Mouse (Mus musculus): ENCODE measurements at regions not wholly inside any gene's neighbourhood (a gene's known extent, or its start where the extent isn't known, plus 50 kb on each side); places are given as distances from the start of the nearest gene placed in this dataset.
"Not testable (repeated sequence)": the region's sequence is repeated elsewhere in the genome, so short reads cannot be mapped to it uniquely, and the experiment has no call there.

GRCm38 (mm10) chr13:44454136-44454535 is 275.1 kb upstream of the Jarid2 start:
- DNase-seq (ENCODE audit: low spot score): no peak

GRCm38 (mm10) chr13:44455193-44455592 is 274.1 kb upstream of the Jarid2 start:
- DNase-seq (ENCODE audit: low spot score): no peak

- DNase-seq (ENCODE audit: low spot score): no peak
Observed at GRCm38 (mm10) chr13:44458744-44459143, 270.5 kb upstream of the Jarid2 start.

GRCm38 (mm10) chr13:44459148-44459547 is 270.1 kb upstream of the Jarid2 start:
- no peak for DNase-seq (ENCODE audit: low spot score)

- DNase-seq (ENCODE audit: low spot score): no peak
Observed at GRCm38 (mm10) chr13:44463675-44464074, 265.6 kb upstream of the Jarid2 start.

GRCm38 (mm10) chr13:44465567-44465966 is 263.7 kb upstream of the Jarid2 start:
- no peak for DNase-seq (ENCODE audit: low spot score)

- no peak for DNase-seq (ENCODE audit: low spot score)
Observed at GRCm38 (mm10) chr13:44468963-44469674, 260.2 kb upstream of the Jarid2 start.

- DNase-seq (ENCODE audit: low spot score): no peak
Observed at GRCm38 (mm10) chr13:44469675-44470074, 259.6 kb upstream of the Jarid2 start.

- no peak for DNase-seq (ENCODE audit: low spot score)
Observed at GRCm38 (mm10) chr13:44473200-44473599, 256.1 kb upstream of the Jarid2 start.

- DNase-seq (ENCODE audit: low spot score): no peak
Observed at GRCm38 (mm10) chr13:44476901-44477300, 252.4 kb upstream of the Jarid2 start.

- no peak for DNase-seq (ENCODE audit: low spot score)
Observed at GRCm38 (mm10) chr13:44480128-44480527, 249.1 kb upstream of the Jarid2 start.

- DNase-seq (ENCODE audit: low spot score): no peak
Observed at GRCm38 (mm10) chr13:44482661-44483060, 246.6 kb upstream of the Jarid2 start.

- DNase-seq (ENCODE audit: low spot score): no peak
Observed at GRCm38 (mm10) chr13:44484582-44485329, 244.5 kb upstream of the Jarid2 start.

GRCm38 (mm10) chr13:44490935-44491465 is 238.3 kb upstream of the Jarid2 start:
- no peak for DNase-seq (ENCODE audit: low spot score)

- no peak for DNase-seq (ENCODE audit: low spot score)
Observed at GRCm38 (mm10) chr13:44493884-44494283, 235.4 kb upstream of the Jarid2 start.

- DNase-seq (ENCODE audit: low spot score): no peak
Observed at GRCm38 (mm10) chr13:44495450-44495849, 233.8 kb upstream of the Jarid2 start.

- no peak for DNase-seq (ENCODE audit: low spot score)
Observed at GRCm38 (mm10) chr13:44496596-44496995, 232.7 kb upstream of the Jarid2 start.

GRCm38 (mm10) chr13:44500896-44501295 is 228.4 kb upstream of the Jarid2 start:
- DNase-seq (ENCODE audit: low spot score): not testable (repeated sequence)

- DNase-seq (ENCODE audit: low spot score): no peak
Observed at GRCm38 (mm10) chr13:44501777-44502321, 227.4 kb upstream of the Jarid2 start.

- no peak for DNase-seq (ENCODE audit: low spot score)
Observed at GRCm38 (mm10) chr13:44502612-44503256, 226.5 kb upstream of the Jarid2 start.

- DNase-seq (ENCODE audit: low spot score): no peak
Observed at GRCm38 (mm10) chr13:44503257-44503950, 225.9 kb upstream of the Jarid2 start.

- no peak for DNase-seq (ENCODE audit: low spot score)
Observed at GRCm38 (mm10) chr13:44504455-44504854, 224.8 kb upstream of the Jarid2 start.
